Comparison of ENCODE assay signal across 15 mouse cellular contexts in the genomic region with DNA sequence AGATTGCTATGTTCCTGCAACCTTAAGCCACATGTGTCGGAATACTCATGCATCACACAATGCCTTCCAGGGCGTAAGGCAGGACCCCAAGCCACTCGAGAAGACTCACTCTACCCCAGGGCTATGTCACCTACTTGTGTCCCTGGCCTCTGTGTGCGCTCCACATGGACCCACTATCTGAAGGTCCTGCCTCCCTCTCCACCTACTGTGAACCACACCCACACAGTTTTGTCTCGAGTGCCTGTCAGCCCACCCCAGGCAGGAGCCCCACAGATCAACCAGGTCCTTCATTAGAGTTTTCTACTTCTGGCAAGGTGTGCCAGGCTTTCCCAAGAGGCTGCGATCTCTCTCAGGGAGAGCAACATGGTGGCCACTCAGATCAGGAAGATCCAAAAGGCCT. TPM values are rescaled to one million over a fixed set of nuclear protein-coding genes. Genes with fewer than 3 reads are reported as not detected.
DNase-seq lines count a peak whose midpoint lies in the region; ATAC-seq and TF ChIP-seq lines count a peak whose summit lies in the region.
"Had no signal": no experiment of that assay in that cellular context is flagged by ENCODE, and none has a peak within 500 bp of the region (broad histone marks: within the 10 kb centered on the region; RNA-seq: fewer than 3 reads in every experiment).

No protein-coding gene starts in this region.

- H3K27ac ChIP-seq in gastrocnemius, adult 2 months, result peak overlapping the region; percentile 89
- H3K27ac ChIP-seq in intestine, postnatal 0 days (ENCODE audit: low read depth, low read length), result no peak overlapping the region
- H3K27ac ChIP-seq in intestine, embryonic 16.5 days (ENCODE audit: low read length), result no peak overlapping the region
- H3K27ac ChIP-seq in lung, postnatal 0 days (ENCODE audit: low read length), result peak overlapping the region; percentile 47; the same call in 1 of the 2 replicates
- no peak overlapping the region for H3K27ac ChIP-seq in small intestine, adult 2 months (ENCODE audit: insufficient read depth, low read depth, low read length)
- H3K27ac ChIP-seq: embryonic facial prominence, embryonic 15.5 days; forebrain, embryonic 15.5 days; midbrain, embryonic 12.5 days had no signal

- no peaks in the 10 kb centered on the region; the same call in 1 of the 2 replicates for H3K36me3 ChIP-seq in intestine, postnatal 0 days (ENCODE audit: control insufficient read depth, insufficient read depth)
- H3K36me3 ChIP-seq in intestine, embryonic 16.5 days (ENCODE audit: control insufficient read depth, insufficient read depth, low read length), result no peaks in the 10 kb centered on the region
- no peaks in the 10 kb centered on the region for H3K36me3 ChIP-seq in lung, postnatal 0 days (ENCODE audit: insufficient read depth, low read length)
- H3K36me3 ChIP-seq in small intestine, adult 2 months (ENCODE audit: control insufficient read depth, insufficient read depth, low read length), result no peaks in the 10 kb centered on the region
- H3K36me3 ChIP-seq: forebrain, embryonic 15.5 days; midbrain, embryonic 12.5 days had no signal

- peak overlapping the region; percentile 42 for H3K9ac ChIP-seq in intestine, postnatal 0 days (ENCODE audit: low read depth, low read length)
- H3K9ac ChIP-seq in intestine, embryonic 16.5 days (ENCODE audit: low read depth, low read length), result no peak overlapping the region
- no peak overlapping the region for H3K9ac ChIP-seq in lung, postnatal 0 days (replicated peaks; ENCODE audit: low read depth)
- H3K9ac ChIP-seq: embryonic facial prominence, embryonic 15.5 days; forebrain, embryonic 15.5 days; midbrain, embryonic 12.5 days had no signal

- no peak overlapping the region for H3K4me2 ChIP-seq in intestine, postnatal 0 days (replicated peaks; ENCODE audit: low read depth)
- H3K4me2 ChIP-seq in intestine, embryonic 16.5 days (ENCODE audit: low read depth, low read length), result no peak overlapping the region
- H3K4me2 ChIP-seq in lung, postnatal 0 days (replicated peaks; ENCODE audit: low read depth, low read length), result peak overlapping the region; percentile 49
- H3K4me2 ChIP-seq: midbrain, embryonic 12.5 days had no signal

- peak overlapping the region; percentile 68 for H3K4me3 ChIP-seq in gastrocnemius, adult 2 months
- no peak overlapping the region for H3K4me3 ChIP-seq in intestine, postnatal 0 days (ENCODE audit: low read depth, low read length)
- no peak overlapping the region for H3K4me3 ChIP-seq in intestine, embryonic 16.5 days (ENCODE audit: low read length)
- H3K4me3 ChIP-seq in lung, postnatal 0 days (ENCODE audit: low read depth, low read length), result peak overlapping the region; percentile 3; the same call in 1 of the 2 replicates
- peak overlapping the region; percentile 1; the same call in 1 of the 2 replicates for H3K4me3 ChIP-seq in small intestine, adult 2 months (ENCODE audit: low read depth, low read length)
- H3K4me3 ChIP-seq: embryonic facial prominence, embryonic 15.5 days; forebrain, embryonic 15.5 days; midbrain, embryonic 12.5 days had no signal

- 0 out of 2 replicates have a peak, but pooled peaks cover 14% of the 10 kb centered on the region for H3K4me1 ChIP-seq in intestine, postnatal 0 days (replicated peaks; ENCODE audit: control insufficient read depth, insufficient read depth, low read length)
- H3K4me1 ChIP-seq in intestine, embryonic 16.5 days (ENCODE audit: control insufficient read depth, insufficient read depth, low read length), result peaks cover 55% of the 10 kb centered on the region
- H3K4me1 ChIP-seq in lung, postnatal 0 days (ENCODE audit: insufficient read depth, low read depth, low read length), result peaks cover 45% of the 10 kb centered on the region
- H3K4me1 ChIP-seq in small intestine, adult 2 months (ENCODE audit: control insufficient read depth, insufficient read depth, insufficient read length, low read length), result peaks cover 26% of the 10 kb centered on the region

- no peak for TF ChIP-seq EP300 in lung, postnatal 0 days (IDR thresholded peaks at IDR 0.05)

- H3K27me3 ChIP-seq in intestine, postnatal 0 days (replicated peaks; ENCODE audit: control insufficient read depth, insufficient read depth, low read length), result no peaks in the 10 kb centered on the region
- H3K27me3 ChIP-seq in intestine, embryonic 16.5 days (replicated peaks; ENCODE audit: control insufficient read depth, insufficient read depth, low read length), result no peaks in the 10 kb centered on the region
- H3K27me3 ChIP-seq in lung, postnatal 0 days (replicated peaks; ENCODE audit: insufficient read depth, low read length), result no peaks in the 10 kb centered on the region
- no peaks in the 10 kb centered on the region for H3K27me3 ChIP-seq in small intestine, adult 2 months (ENCODE audit: control insufficient read depth, insufficient read depth, low read length)
- H3K27me3 ChIP-seq: embryonic facial prominence, embryonic 15.5 days; forebrain, embryonic 15.5 days; midbrain, embryonic 12.5 days had no signal

- intact Hi-C loops in gastrocnemius, adult 2 months (cut with DNase I), result no loop called here

- 61% methylated on average over 6 of the region's 6 CpGs for WGBS in intestine, postnatal 0 days
- WGBS in intestine, embryonic 16.5 days, result 75% methylated on average over 6 of the region's 6 CpGs
- WGBS in lung, postnatal 0 days, result 51% methylated on average over 6 of the region's 6 CpGs
- WGBS in small intestine, adult 2 months, result 76% methylated on average over 6 of the region's 6 CpGs

- no peak for TF ChIP-seq CTCF in gastrocnemius, adult 2 months (IDR thresholded peaks at IDR 0.05)
- no peak for TF ChIP-seq CTCF in intestine, postnatal 0 days (IDR thresholded peaks at IDR 0.05; ENCODE audit: low read depth)
- no peak for TF ChIP-seq CTCF in lung, postnatal 0 days (IDR thresholded peaks at IDR 0.05)
- TF ChIP-seq CTCF in small intestine, adult 2 months (IDR thresholded peaks at IDR 0.05; ENCODE audit: extremely low read depth, insufficient read length, insufficient replicate concordance, low read depth, low read length), result no peak

- no peaks in the 10 kb centered on the region for H3K9me3 ChIP-seq in intestine, postnatal 0 days (ENCODE audit: control insufficient read depth)
- no peaks in the 10 kb centered on the region for H3K9me3 ChIP-seq in intestine, embryonic 16.5 days (ENCODE audit: control insufficient read depth, low read length)
- no peaks in the 10 kb centered on the region for H3K9me3 ChIP-seq in lung, postnatal 0 days (ENCODE audit: low read length)
- H3K9me3 ChIP-seq: embryonic facial prominence, embryonic 15.5 days; forebrain, embryonic 15.5 days; midbrain, embryonic 12.5 days had no signal

- TF ChIP-seq POLR2A in small intestine, adult 2 months (IDR thresholded peaks at IDR 0.05; ENCODE audit: low read depth, low read length), result no peak

- no peak for ATAC-seq in intestine, postnatal 0 days
- ATAC-seq in intestine, embryonic 16.5 days, result no peak
- no peak for ATAC-seq in lung, postnatal 0 days
- ATAC-seq: forebrain, embryonic 15.5 days had no signal

- DNase-seq in gastrocnemius, adult 2 months, result no peak
- DNase-seq in gastrocnemius, adult 18-20 months (ENCODE audit: low spot score), result no peak
- DNase-seq in lung, postnatal 0 days (ENCODE audit: low spot score), result no peak
- no peak for DNase-seq in lung, adult 18-20 months
- DNase-seq in urinary bladder, adult 18-20 months (ENCODE audit: low spot score in 2 of 2), result no peak
- DNase-seq: adrenal gland, postnatal 36 days; cerebellum, adult 11 months; gastrocnemius, postnatal 14 days; retina, postnatal 1 day had no signal

RNA-seq across cellular contexts. Expression of gene Tmem184b, which starts 8.1 kb away (rescaled TPM):
- 10 to 100 TPM; 26.1 to 36.7 TPM for total RNA-seq in gastrocnemius, adult 2 months (2021)
- total RNA-seq in gastrocnemius, adult 18-20 months (2021), result 10 to 100 TPM; 23.6 to 31.2 TPM
- 32.7 and 34.1 TPM in 2 replicates for polyA plus RNA-seq in intestine, postnatal 0 days (2015; fragmentation: Nextera tagmentation; extraction: Ambion mirVana)
- polyA plus RNA-seq in intestine, embryonic 16.5 days (2015; fragmentation: Nextera tagmentation; extraction: Ambion mirVana), result 43.6 and 46.4 TPM in 2 replicates
- polyA plus RNA-seq in lung, postnatal 0 days (2015; fragmentation: Nextera tagmentation; extraction: Ambion mirVana), result 55.3 and 56.7 TPM in 2 replicates
- polyA plus RNA-seq in small intestine, adult 2 months (2012; rRNA removed), result 80.3 and 168 TPM in 2 replicates

RNA-seq across cellular contexts. Expression of gene Maff, which starts 48.9 kb away (rescaled TPM):
- total RNA-seq in gastrocnemius, adult 2 months (2021), result 1 to 10 TPM; 4.0 to 8.8 TPM
- 10 to 100 TPM in 1 of 2 experiments, 1 to 10 TPM in 1; 6.6 to 10.1 TPM for total RNA-seq in gastrocnemius, adult 18-20 months (2021)
- 6.6 and 8.8 TPM in 2 replicates for polyA plus RNA-seq in intestine, postnatal 0 days (2015; fragmentation: Nextera tagmentation; extraction: Ambion mirVana)
- polyA plus RNA-seq in intestine, embryonic 16.5 days (2015; fragmentation: Nextera tagmentation; extraction: Ambion mirVana), result 6.0 and 7.1 TPM in 2 replicates
- polyA plus RNA-seq in lung, postnatal 0 days (2015; fragmentation: Nextera tagmentation; extraction: Ambion mirVana), result 10.6 and 10.8 TPM in 2 replicates
- polyA plus RNA-seq in small intestine, adult 2 months (2012; rRNA removed), result 9.4 and 28.5 TPM in 2 replicates

Comparison
In these comparisons a context has a peak if more than half of its experiments do, and no peak if none do; other contexts are left out.
1. H3K27ac ChIP-seq: peak in gastrocnemius, adult 2 months (single experiment) and lung, postnatal 0 days (single experiment); none in intestine, postnatal 0 days (single experiment), intestine, embryonic 16.5 days (single experiment) and small intestine, adult 2 months (single experiment).
2. H3K4me3 ChIP-seq: peak in gastrocnemius, adult 2 months (single experiment), lung, postnatal 0 days (single experiment) and small intestine, adult 2 months (single experiment); none in intestine, postnatal 0 days (single experiment) and intestine, embryonic 16.5 days (single experiment).